Mouse (Mus musculus) neural tube, embryonic 13.5 days (tissue): ENCODE results near the gene Dnajc30. TPM values are rescaled to one million over a fixed set of nuclear protein-coding genes. Genes with fewer than 3 reads are reported as not detected.

Source experiments
- polyA plus RNA-seq: library from polyadenylated mRNA; unstranded; fragments of >200 nt; fragmentation: Nextera tagmentation; extraction: Ambion mirVana; gene quantifications from 2 replicates; pipeline ENCODE4 v1.2.1, GENCODE M21; 2015

The Dnajc30 gene
- polyA plus RNA-seq, 1 experiment from 2014 or later: 37.1 TPM

Other genes starting within 250 kb of the Dnajc30 start
- not detected in 2 replicates for gene Tmem270, start 157.5 kb upstream of the Dnajc30 start, polyA plus RNA-seq
- gene Cldn13, start 148.7 kb upstream of the Dnajc30 start, polyA plus RNA-seq: 0.29 and 0.49 TPM in 2 replicates
- 8.8 and 9.0 TPM in 2 replicates for gene Mettl27, start 131.8 kb upstream of the Dnajc30 start, polyA plus RNA-seq
- 0.38 and 0.85 TPM in 2 replicates for gene Cldn4, start 117.3 kb upstream of the Dnajc30 start, polyA plus RNA-seq
- 0.81 and 2.4 TPM in 2 replicates for gene Cldn3, start 78.0 kb upstream of the Dnajc30 start, polyA plus RNA-seq
- 63.6 and 72.2 TPM in 2 replicates for gene Abhd11, start 55.0 kb upstream of the Dnajc30 start, polyA plus RNA-seq
- 76.8 and 90.9 TPM in 2 replicates for gene Stx1a, start 40.7 kb upstream of the Dnajc30 start, polyA plus RNA-seq
- gene Bud23, start 757 bp downstream of the Dnajc30 start, polyA plus RNA-seq: 83.0 and 93.7 TPM in 2 replicates
- gene Vps37d, start 14.1 kb downstream of the Dnajc30 start, polyA plus RNA-seq: 26.3 and 31.7 TPM in 2 replicates
- gene Mlxipl, start 25.7 kb downstream of the Dnajc30 start, polyA plus RNA-seq: 0.56 and 1.2 TPM in 2 replicates
- gene Tbl2, start 85.5 kb downstream of the Dnajc30 start, polyA plus RNA-seq: 15.9 and 18.5 TPM in 2 replicates
- 49.2 and 50.0 TPM in 2 replicates for gene Bcl7b, start 104.1 kb downstream of the Dnajc30 start, polyA plus RNA-seq
- 32.0 and 35.9 TPM in 2 replicates for gene Baz1b, start 123.1 kb downstream of the Dnajc30 start, polyA plus RNA-seq
- 11.6 and 12.1 TPM in 2 replicates for gene Fzd9, start 187.0 kb downstream of the Dnajc30 start, polyA plus RNA-seq